ENCODE assay signal across 9 mouse cellular contexts in the genomic region with DNA sequence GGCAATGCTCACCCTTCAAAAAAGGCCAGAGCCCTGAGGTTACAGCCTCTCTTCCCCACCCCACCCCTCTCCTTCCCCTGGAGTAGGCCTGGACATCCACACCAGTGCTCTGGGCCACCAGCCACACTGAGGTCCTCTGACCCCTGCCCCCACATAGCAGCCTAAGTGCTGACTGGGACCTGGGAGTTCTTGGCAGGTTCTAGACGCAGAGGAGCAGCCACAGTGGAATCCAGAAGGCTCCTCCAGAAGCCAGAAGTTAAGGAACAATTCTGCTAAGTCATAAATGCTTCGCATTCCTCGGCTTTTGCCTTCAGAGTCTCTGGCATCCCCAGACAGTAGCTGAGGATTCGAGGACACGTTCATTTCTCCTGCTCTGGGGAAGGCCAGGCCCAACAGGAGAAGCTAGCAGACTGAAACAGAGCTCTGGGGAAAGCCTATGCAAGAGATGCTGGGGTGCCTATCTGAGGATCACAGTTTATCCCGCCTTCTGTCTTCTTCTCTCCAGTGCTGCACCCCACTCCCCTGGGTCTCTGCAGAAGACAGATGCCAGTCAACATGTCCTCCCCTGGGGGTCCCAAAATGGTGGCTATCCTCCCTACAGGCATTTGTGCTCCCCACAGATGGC.
DNase-seq lines count a peak whose midpoint lies in the region; ATAC-seq and TF ChIP-seq lines count a peak whose summit lies in the region.
"Had no signal": no experiment of that assay in that cellular context is flagged by ENCODE, and none has a peak within 500 bp of the region (broad histone marks: within the 10 kb centered on the region; RNA-seq: fewer than 3 reads in every experiment).

No protein-coding gene starts in this region.

- no peaks in the 10 kb centered on the region for H3K27me3 ChIP-seq in midbrain, embryonic 11.5 days (ENCODE audit: control insufficient read depth, insufficient read depth, low read length)
- H3K27me3 ChIP-seq in midbrain, embryonic 14.5 days (ENCODE audit: control insufficient read depth, insufficient read depth, low read length), result no peaks in the 10 kb centered on the region

- 75% methylated on average over 6 of the region's 6 CpGs for WGBS in midbrain, embryonic 11.5 days
- 79% methylated on average over 6 of the region's 6 CpGs for WGBS in midbrain, embryonic 14.5 days

- TF ChIP-seq CTCF in gastrocnemius, adult 2 months (IDR thresholded peaks at IDR 0.05), result no peak

- H3K27ac ChIP-seq in gastrocnemius, adult 2 months, result peak overlapping the region; percentile 28; the same call in 1 of the 2 replicates
- H3K27ac ChIP-seq in midbrain, embryonic 11.5 days (ENCODE audit: low read depth, low read length), result no peak overlapping the region
- H3K27ac ChIP-seq in midbrain, embryonic 14.5 days (replicated peaks; ENCODE audit: low read depth, low read length), result no peak overlapping the region

- no peaks in the 10 kb centered on the region for H3K4me1 ChIP-seq in midbrain, embryonic 11.5 days (ENCODE audit: control insufficient read depth, insufficient read depth, low read length)
- 0 out of 2 replicates have a peak, but pooled peaks cover 2% of the 10 kb centered on the region for H3K4me1 ChIP-seq in midbrain, embryonic 14.5 days (ENCODE audit: control insufficient read depth, insufficient read depth, low read length)

- H3K4me2 ChIP-seq in midbrain, embryonic 11.5 days, result no peak overlapping the region
- H3K4me2 ChIP-seq in midbrain, embryonic 14.5 days (ENCODE audit: low read length), result no peak overlapping the region

- H3K9me3 ChIP-seq in midbrain, embryonic 11.5 days (ENCODE audit: control insufficient read depth, low read length), result no peaks in the 10 kb centered on the region
- no peaks in the 10 kb centered on the region for H3K9me3 ChIP-seq in midbrain, embryonic 14.5 days (ENCODE audit: control insufficient read depth, low read length)

- intact Hi-C loops in gastrocnemius, adult 2 months (cut with DNase I), result no loop called here

- peak; percentile 51 for DNase-seq in gastrocnemius, adult 2 months
- no peak for DNase-seq in gastrocnemius, postnatal 10 days
- peak; percentile 8 for DNase-seq in testis, postnatal 14 days (ENCODE audit: low spot score)
- no peak for DNase-seq in testis, postnatal 10 days (ENCODE audit: low spot score)
- peak; percentile 19 to 37 for DNase-seq in kidney, postnatal 4 days
- DNase-seq in thymus, postnatal 14 days, result no peak
- no peak for DNase-seq in midbrain, embryonic 11.5 days (ENCODE audit: low spot score, missing footprints)
- no peak for DNase-seq in midbrain, embryonic 14.5 days
- DNase-seq: cerebellum, adult 11-12 months had no signal

- no peak overlapping the region for H3K4me3 ChIP-seq in gastrocnemius, adult 2 months
- no peak overlapping the region for H3K4me3 ChIP-seq in midbrain, embryonic 11.5 days (ENCODE audit: low read depth, low read length)
- H3K4me3 ChIP-seq in midbrain, embryonic 14.5 days (replicated peaks; ENCODE audit: low read depth, low read length), result no peak overlapping the region

- H3K36me3 ChIP-seq in midbrain, embryonic 11.5 days (ENCODE audit: control insufficient read depth, insufficient read depth, low read length), result no peaks in the 10 kb centered on the region
- no peaks in the 10 kb centered on the region for H3K36me3 ChIP-seq in midbrain, embryonic 14.5 days (ENCODE audit: control insufficient read depth, insufficient read depth, low read length)

- ATAC-seq in midbrain, embryonic 11.5 days (ENCODE audit: low FRiP score), result no peak
- no peak for ATAC-seq in midbrain, embryonic 14.5 days (ENCODE audit: low FRiP score, low TSS enrichment)

- no peak overlapping the region for H3K9ac ChIP-seq in midbrain, embryonic 11.5 days (ENCODE audit: low read length)
- H3K9ac ChIP-seq in midbrain, embryonic 14.5 days (replicated peaks; ENCODE audit: low read length), result no peak overlapping the region

Comparison
In these comparisons a context has a peak if more than half of its experiments do, and no peak if none do; other contexts are left out.
1. DNase-seq: peak in gastrocnemius, adult 2 months (single experiment), testis, postnatal 14 days (single experiment) and kidney, postnatal 4 days (2 of 2); none in gastrocnemius, postnatal 10 days (single experiment), testis, postnatal 10 days (single experiment), thymus, postnatal 14 days (single experiment), midbrain, embryonic 11.5 days (single experiment) and midbrain, embryonic 14.5 days (single experiment).